In the genomic region with DNA sequence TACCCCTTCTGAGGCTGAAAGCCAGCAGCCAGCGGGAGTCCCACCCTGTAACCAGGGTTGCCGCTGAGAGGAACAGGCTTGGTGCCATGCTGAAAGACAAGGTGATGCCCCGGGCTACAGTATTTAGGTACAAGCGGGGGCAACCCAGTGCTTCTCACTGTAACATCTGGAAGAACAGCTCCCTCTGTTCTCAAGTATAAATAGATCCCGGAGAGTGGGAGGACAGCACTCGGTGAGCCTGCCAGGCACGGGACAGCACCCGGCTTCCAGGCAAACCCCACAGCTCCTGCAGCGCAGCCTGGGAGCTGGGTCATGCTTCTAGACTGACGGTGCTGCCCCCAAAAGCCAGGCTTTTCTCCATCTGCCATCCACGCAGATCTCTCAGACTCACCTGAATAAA, we compare ENCODE assay signal across 16 mouse cellular contexts. TPM values are rescaled to one million over a fixed set of nuclear protein-coding genes. Genes with fewer than 3 reads are reported as not detected.
DNase-seq lines count a peak whose midpoint lies in the region; TF ChIP-seq lines count a peak whose summit lies in the region.
"Had no signal": no experiment of that assay in that cellular context is flagged by ENCODE, and none has a peak within 500 bp of the region (broad histone marks: within the 10 kb centered on the region; RNA-seq: fewer than 3 reads in every experiment).

No protein-coding gene starts in this region.

- TF ChIP-seq POLR2A in kidney, adult 2 months (IDR thresholded peaks at IDR 0.05; ENCODE audit: low read depth, low read length), result no peak

- no peaks in the 10 kb centered on the region for H3K27me3 ChIP-seq in kidney, adult 2 months (replicated peaks; ENCODE audit: control insufficient read depth, insufficient read depth, low read length)
- H3K27me3 ChIP-seq: liver, embryonic 13.5 days; midbrain, embryonic 15.5 days; neural tube, embryonic 13.5 days had no signal

- no peak overlapping the region for H3K4me3 ChIP-seq in kidney, adult 2 months (ENCODE audit: insufficient read depth, low read depth, low read length)
- H3K4me3 ChIP-seq: liver, embryonic 13.5 days; midbrain, embryonic 15.5 days; neural tube, embryonic 13.5 days had no signal

- WGBS in kidney, adult 2 months, result 82% methylated on average over 11 of the region's 11 CpGs

- H3K36me3 ChIP-seq in kidney, adult 2 months (ENCODE audit: control insufficient read depth, insufficient read depth, low read length), result no peaks in the 10 kb centered on the region; the same call in 1 of the 2 replicates
- H3K36me3 ChIP-seq: liver, embryonic 13.5 days had no signal

- DNase-seq in cerebellum, adult 9-11 months, result peak; percentile 12
- no peak for DNase-seq in cerebellum, adult 9-10 months
- peak; percentile 42 to 48 for DNase-seq in left cerebral cortex, adult 18-20 months (ENCODE audit: low spot score in 2 of 2)
- DNase-seq in left cerebral cortex, postnatal 4 days, result no peak
- peak; percentile 28 for DNase-seq in heart, postnatal 25 days (ENCODE audit: low spot score)
- peak; percentile 75 for DNase-seq in telencephalon, adult 2 months (ENCODE audit: low read depth, low spot score)
- no peak for DNase-seq in urinary bladder, postnatal 10 days (ENCODE audit: low spot score)
- DNase-seq in kidney, adult 2 months, result no peak
- DNase-seq: adrenal gland, adult 8-10 months; forebrain, postnatal 0 days; kidney, adult 8-10 months; liver, embryonic 13.5 days; lung, postnatal 4 days had no signal

- H3K27ac ChIP-seq in kidney, adult 2 months (ENCODE audit: insufficient read depth, low read depth, low read length), result no peak overlapping the region
- H3K27ac ChIP-seq: liver, embryonic 13.5 days; midbrain, embryonic 15.5 days; neural tube, embryonic 13.5 days; stomach, postnatal 0 days had no signal

- TF ChIP-seq CTCF in kidney, adult 2 months (conservative IDR thresholded peaks at IDR 0.05; ENCODE audit: insufficient read depth, insufficient read length, low read depth, low read length), result no peak

- H3K4me1 ChIP-seq in kidney, adult 2 months (ENCODE audit: control insufficient read depth, insufficient read depth, low read length), result no peaks in the 10 kb centered on the region

- intact Hi-C loops in left cerebral cortex, postnatal 4 days (cut with DNase I), result no loop called here
- intact Hi-C loops in heart, postnatal 25 days (cut with DNase I), result no loop called here

RNA-seq across cellular contexts. Expression of gene Tctn1, which starts 16.7 kb away (rescaled TPM):
- total RNA-seq in left cerebral cortex, adult 18-20 months (2021), result 10 to 100 TPM; 10.3 to 14.6 TPM
- total RNA-seq in left cerebral cortex, postnatal 4 days (2021), result 10 to 100 TPM; 16.4 to 17.8 TPM
- total RNA-seq in heart, postnatal 25 days (2021), result 1 to 10 TPM; 3.5 to 4.7 TPM
- 18.2 and 23.2 TPM in 2 replicates for polyA plus RNA-seq in kidney, adult 2 months (2012; rRNA removed)

RNA-seq across cellular contexts. Expression of gene Pptc7, which starts 36.6 kb away (rescaled TPM):
- 10 to 100 TPM; 42.0 to 50.5 TPM for total RNA-seq in left cerebral cortex, adult 18-20 months (2021)
- 10 to 100 TPM; 17.1 to 18.5 TPM for total RNA-seq in left cerebral cortex, postnatal 4 days (2021)
- total RNA-seq in heart, postnatal 25 days (2021), result 10 to 100 TPM; 91.3 to 93.5 TPM
- polyA plus RNA-seq in kidney, adult 2 months (2012; rRNA removed), result 28.8 and 31.7 TPM in 2 replicates

RNA-seq across cellular contexts. Expression of gene Hvcn1, which starts 40.9 kb away (rescaled TPM):
- total RNA-seq in left cerebral cortex, adult 18-20 months (2021), result 1 to 10 TPM; 2.6 to 4.3 TPM
- total RNA-seq in left cerebral cortex, postnatal 4 days (2021), result 1 to 10 TPM in 1 of 2 experiments, under 1 TPM in 1; 0.84 to 1.2 TPM
- 1 to 10 TPM in 1 of 2 experiments, under 1 TPM in 1; 0.81 to 1.1 TPM for total RNA-seq in heart, postnatal 25 days (2021)
- polyA plus RNA-seq in kidney, adult 2 months (2012; rRNA removed), result 6.4 and 13.1 TPM in 2 replicates

Comparison
In these comparisons a context has a peak if more than half of its experiments do, and no peak if none do; other contexts are left out.
1. DNase-seq: peak in cerebellum, adult 9-11 months (single experiment), left cerebral cortex, adult 18-20 months (2 of 2), heart, postnatal 25 days (single experiment) and telencephalon, adult 2 months (single experiment); none in cerebellum, adult 9-10 months (single experiment), left cerebral cortex, postnatal 4 days (single experiment), urinary bladder, postnatal 10 days (single experiment) and kidney, adult 2 months (single experiment).